Mouse (Mus musculus): ENCODE measurements at regions not wholly inside any gene's neighbourhood (a gene's known extent, or its start where the extent isn't known, plus 50 kb on each side); places are given as distances from the start of the nearest gene placed in this dataset.

DNA sequence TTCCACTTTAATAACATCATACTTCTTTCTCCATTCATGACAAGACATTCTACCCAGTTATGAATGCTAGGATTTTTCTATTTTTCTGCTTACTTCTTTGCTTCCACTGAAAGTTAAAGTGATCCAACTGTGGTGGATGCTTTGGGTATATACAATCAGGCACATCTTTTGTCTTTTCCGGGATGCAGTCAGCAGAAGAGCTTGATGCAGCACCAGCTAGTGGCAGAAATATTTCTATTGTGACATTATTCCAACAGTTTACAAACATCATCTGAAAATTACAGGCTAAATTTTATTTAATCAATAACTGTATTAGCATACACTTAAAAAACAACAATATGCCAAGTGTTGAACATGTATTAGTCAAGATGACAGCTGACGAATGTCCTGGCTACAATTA lies 336.3 kb downstream of the Tm4sf1 start:
- no peak for TF ChIP-seq EP300 (IDR thresholded peaks at IDR 0.05; ENCODE audit: low read depth)
- no peak for TF ChIP-seq CTCF (IDR thresholded peaks at IDR 0.05; ENCODE audit: low read depth)
- Histone ChIP-seq H3K36me3 (replicated peaks; ENCODE audit: insufficient read depth, low read length) (no peaks in the 10 kb centered on the region), H3K4me3 (ENCODE audit: low read depth, low read length) (no peak overlapping the region), H3K4me1 (ENCODE audit: insufficient read depth) (no peaks in the 10 kb centered on the region), H3K27ac (ENCODE audit: low read depth) (no peak overlapping the region), H3K9ac (replicated peaks) (no peak overlapping the region), H3K9me3 (ENCODE audit: low read length) (no peaks in the 10 kb centered on the region), H3K4me2 (ENCODE audit: low read depth, low read length) (no peak overlapping the region), H3K27me3 (ENCODE audit: insufficient read depth, low read length) (no peaks in the 10 kb centered on the region)
- no peak for DNase-seq
- ATAC-seq = no peak
- WGBS (ENCODE audit: insufficient replicate concordance) = 71% methylated on average over 2 of the region's 2 CpGs

DNA sequence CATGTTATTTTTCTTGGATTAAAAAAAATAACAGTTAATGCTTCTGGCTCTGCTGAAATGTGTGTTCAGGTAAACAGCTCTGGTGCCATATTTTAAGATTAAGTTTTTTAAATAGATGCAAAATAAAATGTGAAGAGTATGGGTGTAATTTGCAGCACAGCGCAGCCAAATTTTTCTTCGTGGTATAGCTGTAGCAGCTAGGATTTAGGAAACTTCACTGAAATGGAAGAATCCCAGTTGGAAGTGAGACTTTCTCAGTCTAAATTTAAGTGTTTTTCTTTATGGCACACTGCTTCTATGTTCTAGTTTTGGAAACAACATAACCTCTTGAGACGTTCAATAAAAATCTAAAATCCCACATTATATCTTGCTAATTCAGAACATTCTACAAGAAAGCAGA lies 337.6 kb downstream of the Tm4sf1 start:
- TF ChIP-seq CTCF (IDR thresholded peaks at IDR 0.05; ENCODE audit: low read depth) = no peak
- TF ChIP-seq EP300 (IDR thresholded peaks at IDR 0.05; ENCODE audit: low read depth) = no peak
- Histone ChIP-seq H3K4me3 (ENCODE audit: low read depth, low read length) (no peak overlapping the region), H3K9me3 (ENCODE audit: low read length) (no peaks in the 10 kb centered on the region), H3K27me3 (ENCODE audit: insufficient read depth, low read length) (no peaks in the 10 kb centered on the region), H3K27ac (ENCODE audit: low read depth) (no peak overlapping the region), H3K4me1 (ENCODE audit: insufficient read depth) (no peaks in the 10 kb centered on the region), H3K9ac (replicated peaks) (no peak overlapping the region), H3K4me2 (ENCODE audit: low read depth, low read length) (no peak overlapping the region), H3K36me3 (replicated peaks; ENCODE audit: insufficient read depth, low read length) (no peaks in the 10 kb centered on the region)
- ATAC-seq = no peak
- no peak for DNase-seq
- 72% methylated on average over 3 of the region's 3 CpGs for WGBS (ENCODE audit: insufficient replicate concordance)

DNA sequence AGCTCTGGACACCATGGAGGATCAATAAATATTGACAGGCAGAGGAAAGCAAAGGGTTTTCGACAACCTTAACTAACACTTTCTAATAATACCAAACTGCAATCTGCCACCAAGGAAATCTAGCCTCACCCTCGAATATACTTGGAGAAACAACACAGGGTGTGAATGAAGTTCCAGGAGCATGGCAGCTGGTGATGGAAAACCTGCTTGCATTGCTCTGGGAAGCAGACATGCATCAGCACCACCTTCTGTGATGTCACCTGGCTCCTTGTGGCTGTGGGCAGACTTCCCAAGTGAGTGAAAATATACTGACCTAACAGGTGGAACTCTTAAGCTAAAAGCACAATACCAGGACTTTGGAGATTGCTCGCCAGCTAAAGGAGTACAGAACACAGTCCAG lies 338.5 kb downstream of the Tm4sf1 start:
- no peak overlapping the region for H3K9ac ChIP-seq (replicated peaks)
- WGBS (ENCODE audit: insufficient replicate concordance) = 48% methylated on average over 3 of the region's 3 CpGs
- no peak overlapping the region for H3K27ac ChIP-seq (ENCODE audit: low read depth)

DNA sequence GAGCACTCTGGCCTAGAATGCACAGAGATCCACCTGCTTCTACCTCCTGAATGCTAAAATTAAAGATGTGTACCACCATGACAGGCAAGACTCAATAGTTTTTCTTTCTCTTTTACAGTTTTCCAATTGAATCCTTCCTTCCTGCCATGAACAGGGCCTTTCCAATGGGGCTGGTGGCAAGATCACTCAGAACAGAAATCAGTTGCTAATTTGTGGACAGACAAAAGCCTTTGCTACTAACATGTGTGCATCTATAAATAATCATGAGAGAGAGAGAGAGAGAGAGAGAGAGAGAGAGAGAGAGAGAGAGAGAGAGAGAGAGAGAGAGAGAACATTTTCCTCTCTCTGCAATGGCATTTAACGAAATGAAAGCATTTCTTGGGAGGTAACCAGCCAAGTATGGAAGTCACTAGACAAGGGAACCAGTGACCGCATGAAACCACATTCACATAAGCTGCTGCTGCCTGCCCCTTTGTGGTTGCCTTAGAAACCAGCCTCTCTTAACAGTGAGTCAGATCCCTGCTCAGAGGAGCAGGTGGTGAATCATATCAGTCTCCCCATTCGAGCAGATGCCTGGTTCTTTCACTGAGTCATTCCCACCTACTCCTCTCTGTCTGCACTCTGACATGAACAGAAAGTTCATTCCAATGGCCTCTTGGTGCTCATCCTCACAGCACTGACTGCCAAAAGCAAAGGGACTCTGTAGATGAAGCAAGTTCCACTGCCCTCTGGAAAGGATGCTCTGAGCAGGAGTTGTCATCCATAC lies 339.4 kb downstream of the Tm4sf1 start:
- DNase-seq (no peak), ATAC-seq (no peak)
- H3K4me1 ChIP-seq (ENCODE audit: insufficient read depth) = no peaks in the 10 kb centered on the region
- H3K4me3 ChIP-seq (ENCODE audit: low read depth, low read length) = no peak overlapping the region
- H3K9ac ChIP-seq (replicated peaks) = no peak overlapping the region
- WGBS (ENCODE audit: insufficient replicate concordance) = 52% methylated on average over 3 of the region's 3 CpGs
- no peaks in the 10 kb centered on the region for H3K9me3 ChIP-seq (ENCODE audit: low read length)
- H3K27me3 ChIP-seq (ENCODE audit: insufficient read depth, low read length) = no peaks in the 10 kb centered on the region
- H3K27ac ChIP-seq (ENCODE audit: low read depth) = no peak overlapping the region
- no peak for TF ChIP-seq CTCF (IDR thresholded peaks at IDR 0.05; ENCODE audit: low read depth)
- TF ChIP-seq EP300 (IDR thresholded peaks at IDR 0.05; ENCODE audit: low read depth) = no peak
- H3K4me2 ChIP-seq (ENCODE audit: low read depth, low read length) = no peak overlapping the region
- no peaks in the 10 kb centered on the region for H3K36me3 ChIP-seq (replicated peaks; ENCODE audit: insufficient read depth, low read length)

More for the DNA sequence above, 338.5 kb downstream of the Tm4sf1 start:
- TF ChIP-seq CTCF (IDR thresholded peaks at IDR 0.05; ENCODE audit: low read depth) (no peak), EP300 (IDR thresholded peaks at IDR 0.05; ENCODE audit: low read depth) (no peak)
- no peaks in the 10 kb centered on the region for H3K4me1 ChIP-seq (ENCODE audit: insufficient read depth)
- ATAC-seq (no peak), DNase-seq (no peak)
- no peaks in the 10 kb centered on the region for H3K27me3 ChIP-seq (ENCODE audit: insufficient read depth, low read length)
- no peaks in the 10 kb centered on the region for H3K9me3 ChIP-seq (ENCODE audit: low read length)
- no peak overlapping the region for H3K4me3 ChIP-seq (ENCODE audit: low read depth, low read length)
- H3K4me2 ChIP-seq (ENCODE audit: low read depth, low read length) = no peak overlapping the region
- no peaks in the 10 kb centered on the region for H3K36me3 ChIP-seq (replicated peaks; ENCODE audit: insufficient read depth, low read length)

DNA sequence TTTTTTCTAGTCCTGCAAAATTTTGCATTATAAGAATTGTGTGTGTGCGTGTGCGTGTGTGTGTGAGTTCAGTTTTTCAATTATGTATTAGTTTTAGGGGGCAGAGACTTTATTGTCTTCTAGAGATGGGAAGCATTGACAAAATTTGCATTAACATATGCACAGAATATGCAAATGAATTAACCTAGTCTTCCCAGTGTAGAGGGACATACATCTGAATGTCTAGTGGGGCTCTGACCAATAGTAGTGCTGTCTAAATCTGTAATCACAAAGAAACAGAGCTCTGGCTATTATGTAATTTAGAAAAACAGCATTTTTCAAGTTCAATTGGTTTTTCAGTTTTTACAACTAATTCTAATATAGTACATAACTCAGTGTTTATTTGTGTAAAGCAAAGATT lies 344.8 kb downstream of the Tm4sf1 start:
- TF ChIP-seq EP300 (IDR thresholded peaks at IDR 0.05; ENCODE audit: low read depth) (no peak), CTCF (IDR thresholded peaks at IDR 0.05; ENCODE audit: low read depth) (no peak)
- DNase-seq = no peak
- H3K4me2 ChIP-seq (ENCODE audit: low read depth, low read length) = no peak overlapping the region
- H3K9ac ChIP-seq (replicated peaks) = no peak overlapping the region
- H3K4me3 ChIP-seq (ENCODE audit: low read depth, low read length) = no peak overlapping the region
- ATAC-seq = no peak
- H3K36me3 ChIP-seq (replicated peaks; ENCODE audit: insufficient read depth, low read length) = no peaks in the 10 kb centered on the region
- no peaks in the 10 kb centered on the region for H3K4me1 ChIP-seq (ENCODE audit: insufficient read depth)
- no peak overlapping the region for H3K27ac ChIP-seq (ENCODE audit: low read depth)
- WGBS (ENCODE audit: insufficient replicate concordance) = 78% methylated on average over 2 of the region's 2 CpGs
- no peaks in the 10 kb centered on the region for H3K9me3 ChIP-seq (ENCODE audit: low read length)
- H3K27me3 ChIP-seq (ENCODE audit: insufficient read depth, low read length) = no peaks in the 10 kb centered on the region

DNA sequence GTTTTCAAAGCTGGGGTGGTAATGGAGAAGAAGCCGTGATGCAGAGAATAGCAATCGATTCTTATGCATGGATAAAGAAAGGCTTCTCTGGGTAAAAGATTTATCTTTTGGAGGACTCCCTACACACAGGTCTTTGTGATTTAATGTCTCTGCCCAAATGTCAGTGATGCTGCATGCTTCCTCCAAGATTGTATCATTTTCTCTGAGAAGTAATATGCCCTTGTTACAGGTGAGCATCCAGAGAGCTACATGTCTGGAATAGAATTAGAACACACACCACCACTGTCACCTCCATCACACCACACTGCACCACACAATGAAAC lies 346.0 kb downstream of the Tm4sf1 start:
- H3K4me3 ChIP-seq (ENCODE audit: low read depth, low read length) = no peak overlapping the region
- H3K36me3 ChIP-seq (replicated peaks; ENCODE audit: insufficient read depth, low read length) = no peaks in the 10 kb centered on the region
- no peaks in the 10 kb centered on the region for H3K4me1 ChIP-seq (ENCODE audit: insufficient read depth)
- H3K27ac ChIP-seq (ENCODE audit: low read depth) = no peak overlapping the region
- H3K9me3 ChIP-seq (ENCODE audit: low read length) = no peaks in the 10 kb centered on the region
- ATAC-seq = no peak
- no peaks in the 10 kb centered on the region for H3K27me3 ChIP-seq (ENCODE audit: insufficient read depth, low read length)
- H3K4me2 ChIP-seq (ENCODE audit: low read depth, low read length) = no peak overlapping the region
- DNase-seq = no peak
- no peak overlapping the region for H3K9ac ChIP-seq (replicated peaks)
- 76% methylated on average over 2 of the region's 2 CpGs for WGBS (ENCODE audit: insufficient replicate concordance)
- no peak for TF ChIP-seq CTCF (IDR thresholded peaks at IDR 0.05; ENCODE audit: low read depth)
- TF ChIP-seq EP300 (IDR thresholded peaks at IDR 0.05; ENCODE audit: low read depth) = no peak
